Mouse (Mus musculus) layer of hippocampus, adult 11-12 months (tissue): ENCODE results near the gene Gm1604a.
A peak's percentile ranks its signal among the peaks of the same experiment; 100 is the strongest.
"Not testable (repeated sequence)": the region's sequence is repeated elsewhere in the genome, so short reads cannot be mapped to it uniquely, and the experiment has no call there.

Experiments
- DNase-seq: peaks from one replicate; pipeline ENCODE4 v3.0.0; 2022; ENCODE audit warnings: low spot score

Gene Gm1604a

GRCm38 (mm10) chr17:7025257-7025656 is at the start of gene Gm1604a:
Gene Gm1604a, plus strand, starts transcription at chr17:7025568.
- DNase-seq = peak; percentile 27

- peak; percentile 68 for DNase-seq
Observed at GRCm38 (mm10) chr17:6978287-6979248, 46.8 kb upstream of the Gm1604a start, which contains the start of gene Gm49721. Gene Gm49721, plus strand, starts transcription at chr17:6978904.

- not testable (repeated sequence) for DNase-seq
Observed at GRCm38 (mm10) chr17:6979380-6979779, 46.0 kb upstream of the Gm1604a start.

- not testable (repeated sequence) for DNase-seq
Observed at GRCm38 (mm10) chr17:6980144-6980543, 45.2 kb upstream of the Gm1604a start.

GRCm38 (mm10) chr17:6986118-6986517 is 39.2 kb upstream of the Gm1604a start:
- not testable (repeated sequence) for DNase-seq

GRCm38 (mm10) chr17:6995504-6995903 is 29.9 kb upstream of the Gm1604a start:
- not testable (repeated sequence) for DNase-seq

- DNase-seq = not testable (repeated sequence)
Observed at GRCm38 (mm10) chr17:6996826-6997225, 28.5 kb upstream of the Gm1604a start.

GRCm38 (mm10) chr17:6997778-6998490 is 27.4 kb upstream of the Gm1604a start:
- not testable (repeated sequence) for DNase-seq

- DNase-seq = not testable (repeated sequence)
Observed at GRCm38 (mm10) chr17:7001790-7002585, 23.4 kb upstream of the Gm1604a start.

GRCm38 (mm10) chr17:7003392-7003791 is 22.0 kb upstream of the Gm1604a start:
- DNase-seq = not testable (repeated sequence)

- not testable (repeated sequence) for DNase-seq
Observed at GRCm38 (mm10) chr17:7005646-7006045, 19.7 kb upstream of the Gm1604a start.

GRCm38 (mm10) chr17:7008885-7009284 is 16.5 kb upstream of the Gm1604a start:
- not testable (repeated sequence) for DNase-seq

- not testable (repeated sequence) for DNase-seq
Observed at GRCm38 (mm10) chr17:7009440-7009839, 15.9 kb upstream of the Gm1604a start.

- not testable (repeated sequence) for DNase-seq
Observed at GRCm38 (mm10) chr17:7009901-7010300, 15.5 kb upstream of the Gm1604a start.

- not testable (repeated sequence) for DNase-seq
Observed at GRCm38 (mm10) chr17:7014190-7014589, 11.2 kb upstream of the Gm1604a start.

GRCm38 (mm10) chr17:7025764-7026346 is 487 bp downstream of the Gm1604a start:
- DNase-seq = not testable (repeated sequence)

- not testable (repeated sequence) for DNase-seq
Observed at GRCm38 (mm10) chr17:7030204-7030603, 4.8 kb downstream of the Gm1604a start.

GRCm38 (mm10) chr17:7030622-7031174 is 5.3 kb downstream of the Gm1604a start:
- not testable (repeated sequence) for DNase-seq

- DNase-seq = not testable (repeated sequence)
Observed at GRCm38 (mm10) chr17:7033192-7034166, 8.1 kb downstream of the Gm1604a start.
